Mouse (Mus musculus): ENCODE measurements around the gene Shroom2. TPM values are rescaled to one million over a fixed set of nuclear protein-coding genes. Genes with fewer than 3 reads are reported as not detected.

Gene Shroom2
- total and polyA plus RNA-seq, 3 experiments: 0.09 TPM; not detected in 2

DNA sequence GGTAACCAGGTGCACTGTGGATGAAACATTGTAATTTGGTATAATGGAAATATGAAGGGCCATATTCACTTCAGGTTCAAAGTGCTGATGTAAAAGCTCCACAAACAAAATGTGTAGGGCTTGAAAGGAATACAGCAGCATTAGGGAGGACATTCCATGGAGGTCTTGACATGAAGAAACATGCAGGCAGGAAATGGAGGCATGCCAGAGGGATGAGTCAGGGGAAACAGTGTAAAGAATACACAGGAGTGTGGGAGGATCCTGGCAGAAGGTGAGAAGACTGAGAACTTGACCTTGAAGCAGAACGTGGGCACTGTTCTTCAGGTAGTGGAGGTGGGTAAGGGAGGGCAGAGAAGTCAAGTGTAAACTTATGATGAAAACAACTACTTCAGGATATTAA lies 65.6 kb downstream of the Shroom2 start:
- in situ Hi-C loops (cut with MboI; ENCODE audit: low pct_ligation_motif_present, low pct_unique_long_range_greater_than_20kb, low sequenced_read_pairs) (loop anchor here (25.0 kb wide), 1 partner anchor 109 kb away; no protein-coding TSS in a partner anchor), dilution Hi-C loops (cut with MboI; ENCODE audit: extremely low pct_ligation_motif_present, extremely low pct_unique_long_range_greater_than_20kb, low sequenced_read_pairs) (no loop called here)
- Histone ChIP-seq H3K9me3 (replicated peaks; ENCODE audit: low read length) (no peaks in the 10 kb centered on the region), H3K27ac (ENCODE audit: insufficient read depth, low read depth) (no peak overlapping the region), H3K9ac (ENCODE audit: insufficient read depth, low read depth) (no peak overlapping the region), H3K79me2 (replicated peaks; ENCODE audit: control insufficient read depth, extremely low read depth, insufficient read depth, poor library complexity, severe bottlenecking) (no peaks in the 10 kb centered on the region), H3K36me3 (replicated peaks in 1 of 2; ENCODE audit: control insufficient read depth in 1 of 2, insufficient read depth in 1 of 2, low read length in 1 of 2) (no peaks in the 10 kb centered on the region), H3K4me3 (replicated peaks in 1 of 3; ENCODE audit: low read depth in 2 of 3, low read length in 2 of 3, poor library complexity in 1 of 3) (no peak overlapping the region), H3K27me3 (replicated peaks) (no peaks in the 10 kb centered on the region), H3K4me2 (ENCODE audit: insufficient read depth, low read depth, poor library complexity, severe bottlenecking) (no peak overlapping the region), H3K4me1 (ENCODE audit: control insufficient read depth in 1 of 2, insufficient read depth in 2 of 2) (peaks cover 0 to 12% of the 10 kb centered on the region in 2 experiments; a peak in 2 of 4 replicates)
- no peak for DNase-seq (ENCODE audit: extremely low read depth)
- TF ChIP-seq TBP (conservative IDR thresholded peaks at IDR 0.05; ENCODE audit: low read depth, low read length) (no peak), USF2 (conservative IDR thresholded peaks at IDR 0.05; ENCODE audit: low read depth, low read length) (no peak), ELF1 (IDR thresholded peaks at IDR 0.05; ENCODE audit: low read depth, low read length) (no peak), JUN (IDR thresholded peaks at IDR 0.05; ENCODE audit: insufficient read depth, low read depth, low read length) (no peak), EP300 (IDR thresholded peaks at IDR 0.05; ENCODE audit: low read length) (no peak), ETS1 (conservative IDR thresholded peaks at IDR 0.05; ENCODE audit: low read depth, low read length) (no peak), NRF1 (IDR thresholded peaks at IDR 0.05; ENCODE audit: low read depth, low read length) (no peak), MXI1 (IDR thresholded peaks at IDR 0.05; ENCODE audit: low read depth, low read length) (no peak), RCOR1 (conservative IDR thresholded peaks at IDR 0.05; ENCODE audit: low read depth, low read length) (no peak), MAZ (IDR thresholded peaks at IDR 0.05; ENCODE audit: low read depth, low read length) (no peak), MAX (IDR thresholded peaks at IDR 0.05; ENCODE audit: low read length) (no peak), SMC3 (IDR thresholded peaks at IDR 0.05; ENCODE audit: low read depth, low read length) (no peak), BHLHE40 (IDR thresholded peaks at IDR 0.05; ENCODE audit: low read depth, low read length) (no peak), E2F4 (IDR thresholded peaks at IDR 0.05; ENCODE audit: insufficient replicate concordance, low read depth, low read length) (no peak), POLR2AphosphoS2 (IDR thresholded peaks at IDR 0.05; ENCODE audit: low read depth, low read length) (no peak), RAD21 (IDR thresholded peaks at IDR 0.05; ENCODE audit: low read depth, low read length) (no peak), GABPA (IDR thresholded peaks at IDR 0.05; ENCODE audit: insufficient replicate concordance, low read depth, low read length) (no peak), ZMIZ1 (IDR thresholded peaks at IDR 0.05; ENCODE audit: low read depth, low read length) (no peak), CTCF (conservative IDR thresholded peaks at IDR 0.05 in 1 of 2, IDR thresholded peaks at IDR 0.05 in 1 of 2; ENCODE audit: low read depth in 2 of 2, low read length in 2 of 2) (no peak)

DNA sequence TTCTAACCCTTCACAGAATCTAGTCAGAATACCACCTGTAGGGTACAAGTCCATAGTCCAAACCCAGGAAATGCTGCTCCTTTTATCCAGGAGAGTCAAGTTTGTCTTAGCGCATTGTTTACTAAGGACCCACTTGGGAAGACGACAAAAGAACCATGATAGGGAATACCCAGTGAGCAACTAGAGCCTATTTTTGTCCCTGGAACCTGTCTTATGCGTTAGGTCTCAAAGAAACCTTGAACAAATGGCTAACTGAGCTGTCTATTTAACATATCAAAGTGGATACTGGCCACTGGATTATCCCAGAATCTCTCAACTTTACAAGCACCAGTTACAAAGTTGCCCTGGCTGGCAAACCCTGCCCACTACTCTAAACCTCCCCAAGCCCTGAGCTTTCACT lies 67.6 kb downstream of the Shroom2 start:
- Histone ChIP-seq H3K36me3 (replicated peaks in 1 of 2; ENCODE audit: control insufficient read depth in 1 of 2, insufficient read depth in 1 of 2, low read length in 1 of 2) (no peaks in the 10 kb centered on the region), H3K4me3 (replicated peaks in 1 of 3; ENCODE audit: low read depth in 2 of 3, low read length in 2 of 3, poor library complexity in 1 of 3) (no peak overlapping the region), H3K27me3 (replicated peaks) (no peaks in the 10 kb centered on the region), H3K9ac (ENCODE audit: insufficient read depth, low read depth) (no peak overlapping the region), H3K9me3 (replicated peaks; ENCODE audit: low read length) (no peaks in the 10 kb centered on the region), H3K79me2 (replicated peaks; ENCODE audit: control insufficient read depth, extremely low read depth, insufficient read depth, poor library complexity, severe bottlenecking) (no peaks in the 10 kb centered on the region), H3K27ac (ENCODE audit: insufficient read depth, low read depth) (no peak overlapping the region), H3K4me1 (ENCODE audit: control insufficient read depth in 1 of 2, insufficient read depth in 2 of 2) (peaks cover 0 to 13% of the 10 kb centered on the region in 2 experiments; a peak in 2 of 4 replicates), H3K4me2 (ENCODE audit: insufficient read depth, low read depth, poor library complexity, severe bottlenecking) (no peak overlapping the region)
- no peak for TF ChIP-seq SMC3 (IDR thresholded peaks at IDR 0.05; ENCODE audit: low read depth, low read length)
- TF ChIP-seq E2F4 (IDR thresholded peaks at IDR 0.05; ENCODE audit: insufficient replicate concordance, low read depth, low read length): no peak
- no peak for TF ChIP-seq MAFK (IDR thresholded peaks at IDR 0.05; ENCODE audit: insufficient replicate concordance, low read length)
- TF ChIP-seq HCFC1 (IDR thresholded peaks at IDR 0.05; ENCODE audit: low read depth, low read length): no peak
- TF ChIP-seq TCF12 (IDR thresholded peaks at IDR 0.05; ENCODE audit: low read depth, low read length): no peak
- TF ChIP-seq CTCF (conservative IDR thresholded peaks at IDR 0.05 in 1 of 2, IDR thresholded peaks at IDR 0.05 in 1 of 2; ENCODE audit: low read depth in 2 of 2, low read length in 2 of 2): no peak
- no peak for TF ChIP-seq ZC3H11A (IDR thresholded peaks at IDR 0.05; ENCODE audit: low read depth, low read length)
- no peak for TF ChIP-seq USF1 (IDR thresholded peaks at IDR 0.05; ENCODE audit: low read depth, low read length)
- no peak for TF ChIP-seq CHD1 (IDR thresholded peaks at IDR 0.05; ENCODE audit: low read depth, low read length)
- TF ChIP-seq GABPA (IDR thresholded peaks at IDR 0.05; ENCODE audit: insufficient replicate concordance, low read depth, low read length): no peak
- no peak for TF ChIP-seq MXI1 (IDR thresholded peaks at IDR 0.05; ENCODE audit: low read depth, low read length)
- TF ChIP-seq MEF2A (IDR thresholded peaks at IDR 0.05; ENCODE audit: borderline replicate concordance, low read depth, low read length): no peak
- no peak for TF ChIP-seq MYC (IDR thresholded peaks at IDR 0.05; ENCODE audit: low read depth, low read length)
- dilution Hi-C loops (cut with MboI; ENCODE audit: extremely low pct_ligation_motif_present, extremely low pct_unique_long_range_greater_than_20kb, low sequenced_read_pairs) (no loop called here), in situ Hi-C loops (cut with MboI; ENCODE audit: low pct_ligation_motif_present, low pct_unique_long_range_greater_than_20kb, low sequenced_read_pairs) (loop anchor here (25.0 kb wide), 1 partner anchor 111 kb away; no protein-coding TSS in a partner anchor)
- no peak for DNase-seq (ENCODE audit: extremely low read depth)

All from CH12.LX (cell line).